Mouse (Mus musculus): Measurements from ENCODE around the gene Mapt.
"Not testable (repeated sequence)": the region's sequence is repeated elsewhere in the genome, so short reads cannot be mapped to it uniquely, and the experiment has no call there.

The Mapt gene

GRCm38 (mm10) chr11:104231041-104231911 lies at the start of gene Mapt:
TSS of gene Mapt (plus strand) at chr11:104231390.
- in situ Hi-C loops (cut with MboI, MseI): no loop called here

DNA sequence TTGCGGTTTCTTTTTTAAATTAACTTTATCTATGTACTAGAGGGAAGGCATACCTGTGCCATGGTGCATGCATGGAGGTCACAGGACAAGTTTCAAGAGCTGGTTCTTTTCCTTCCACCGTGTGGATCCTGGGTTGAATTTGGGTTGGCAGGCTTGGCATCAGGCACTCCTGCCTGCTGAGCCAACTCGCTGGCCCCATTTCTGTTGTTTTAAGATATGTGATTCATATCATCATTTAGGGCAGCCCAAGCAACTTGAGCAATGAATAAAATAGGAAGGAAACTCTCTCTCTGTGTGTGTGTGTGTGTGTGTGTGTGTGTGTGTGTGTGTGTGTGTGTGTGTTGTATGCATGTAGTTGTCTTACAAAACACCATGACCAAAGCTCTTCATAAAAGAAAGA lies 49.0 kb upstream of the Mapt start:
- in situ Hi-C loops (cut with MboI, MseI): no loop called here

DNA sequence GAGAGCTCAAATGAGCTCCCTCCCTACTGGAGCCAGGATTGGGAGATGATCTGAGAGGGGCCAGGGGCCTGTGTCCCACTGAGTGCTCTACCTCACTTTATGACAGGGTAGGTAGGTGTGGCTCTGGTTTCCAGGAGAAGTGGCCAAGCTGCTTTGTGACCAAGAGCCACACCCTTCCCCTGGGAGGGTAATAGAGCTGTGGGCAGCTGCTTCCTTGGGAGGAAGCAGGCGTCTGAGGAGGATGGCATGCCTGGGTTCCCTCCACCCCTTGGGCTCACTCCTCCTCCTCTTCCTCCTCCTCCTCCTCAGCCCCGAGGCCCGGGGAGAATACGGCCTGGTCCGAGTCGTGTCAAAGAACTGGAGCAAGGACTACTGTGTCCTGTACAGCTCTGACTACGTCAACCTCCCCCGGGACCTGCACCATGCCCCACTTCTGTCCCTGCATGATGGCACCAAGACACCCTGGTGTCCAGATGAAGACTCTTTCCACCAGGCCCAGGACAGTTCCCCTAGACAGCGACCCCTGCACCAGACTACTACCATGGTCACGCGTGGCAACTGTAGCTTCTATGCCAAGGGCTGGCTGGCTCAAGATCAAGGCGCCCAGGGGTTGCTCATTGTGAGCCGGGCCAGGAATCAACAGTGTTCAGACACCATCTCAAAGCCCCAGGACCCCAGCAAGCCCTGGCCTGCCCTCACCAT lies 44.9 kb upstream of the Mapt start, which contains the start of gene Sppl2c:
Sppl2c (plus strand) TSS at position 193 of the 702 bp plus-strand sequence.
- in situ Hi-C loops (cut with MboI, MseI): no loop called here

GRCm38 (mm10) chr11:104186837-104187150 lies 44.4 kb upstream of the Mapt start:
- in situ Hi-C loops (cut with MboI, MseI): no loop called here

GRCm38 (mm10) chr11:104187766-104188165 lies 43.4 kb upstream of the Mapt start:
- in situ Hi-C loops (cut with MboI, MseI): no loop called here

GRCm38 (mm10) chr11:104190008-104190407 lies 41.2 kb upstream of the Mapt start:
- in situ Hi-C loops (cut with MboI, MseI): no loop called here

DNA sequence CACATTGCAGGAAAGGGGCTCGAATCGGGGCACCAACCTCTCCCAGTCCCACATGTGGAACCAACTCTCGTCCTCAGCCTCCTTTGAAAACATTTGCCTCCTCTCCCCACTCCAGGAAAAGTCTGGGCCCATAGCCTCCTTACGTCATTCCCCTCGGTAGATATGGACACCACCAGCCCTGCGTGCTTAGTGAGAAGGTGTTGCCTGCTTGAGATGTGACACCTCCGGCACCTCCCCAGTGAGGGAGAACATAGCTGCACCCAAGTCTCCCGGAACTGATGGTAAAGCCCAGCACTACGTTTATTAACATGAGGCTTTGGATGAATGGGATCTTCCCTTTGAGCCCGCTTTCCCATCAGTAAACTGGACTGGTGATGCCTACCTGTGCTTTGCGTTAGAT lies 35.8 kb upstream of the Mapt start:
- in situ Hi-C loops (cut with MboI, MseI): no loop called here

DNA sequence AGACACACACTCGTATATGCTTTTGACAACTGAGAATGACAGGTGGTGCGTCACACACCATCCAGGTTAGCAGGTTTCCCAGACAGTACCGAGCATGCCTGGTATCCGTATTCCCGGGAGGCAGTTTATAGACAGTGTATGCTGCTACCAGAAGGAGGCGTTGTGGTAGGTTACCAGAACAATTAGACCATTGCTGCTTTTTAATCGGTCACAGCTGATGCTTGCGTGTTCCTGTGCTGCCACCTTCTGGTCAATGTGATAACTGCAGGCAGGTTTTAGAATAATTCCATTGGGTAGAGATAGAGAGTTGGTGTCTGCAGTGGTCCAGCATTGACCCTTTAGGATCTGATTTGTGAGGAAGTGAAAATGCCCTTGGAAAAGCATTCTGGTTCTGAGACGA lies 35.4 kb upstream of the Mapt start:
- in situ Hi-C loops (cut with MboI, MseI): no loop called here

GRCm38 (mm10) chr11:104197861-104198260 lies 33.3 kb upstream of the Mapt start:
- in situ Hi-C loops (cut with MboI, MseI): no loop called here

DNA sequence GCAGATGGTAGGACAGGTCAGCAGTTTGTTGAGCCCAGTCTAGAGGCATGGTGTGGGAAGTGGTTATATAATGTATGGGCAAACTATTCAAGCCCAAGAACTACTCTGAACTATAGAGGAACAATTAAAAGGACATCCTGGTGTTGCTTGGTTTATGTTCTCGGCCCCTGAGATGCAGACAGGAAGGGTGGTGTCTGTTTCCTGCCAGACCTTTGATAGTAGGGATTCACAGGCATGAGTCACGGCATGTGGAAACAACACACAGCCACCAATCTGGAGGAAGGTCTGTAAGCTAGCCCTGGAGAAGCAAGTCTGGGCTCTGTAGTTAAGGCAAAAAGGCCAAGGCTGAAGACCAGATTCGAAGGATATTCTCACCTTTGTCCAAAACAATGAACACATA lies 27.9 kb upstream of the Mapt start:
- in situ Hi-C loops (cut with MboI, MseI): no loop called here

- in situ Hi-C loops (cut with MboI, MseI): no loop called here
Observed at GRCm38 (mm10) chr11:104206573-104206972, 24.6 kb upstream of the Mapt start.

GRCm38 (mm10) chr11:104209041-104209440 lies 22.1 kb upstream of the Mapt start:
- in situ Hi-C loops (cut with MboI, MseI): no loop called here

- in situ Hi-C loops (cut with MboI, MseI): no loop called here
Observed at GRCm38 (mm10) chr11:104211251-104211650, 19.9 kb upstream of the Mapt start.

GRCm38 (mm10) chr11:104214128-104214527 lies 17.1 kb upstream of the Mapt start:
- in situ Hi-C loops (cut with MboI, MseI): not testable (repeated sequence)

DNA sequence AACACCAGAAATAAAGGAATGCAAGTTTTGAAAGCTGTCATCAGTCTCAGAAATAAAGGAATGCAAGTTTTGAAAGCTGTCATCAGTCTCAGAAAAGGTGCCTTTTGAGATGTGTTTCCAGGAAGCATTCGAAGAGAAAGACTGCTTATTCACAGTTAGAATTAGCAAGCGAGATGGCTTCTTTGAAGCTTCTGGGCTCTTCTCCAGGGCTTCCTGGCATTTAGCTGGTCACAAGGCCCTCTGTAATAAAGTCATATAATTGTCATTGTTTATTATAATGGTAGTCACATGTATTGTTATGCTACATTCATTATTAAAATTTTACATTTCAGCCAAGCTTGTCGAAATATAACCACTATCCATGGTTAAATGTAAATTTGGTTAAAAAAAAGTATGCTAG lies 13.1 kb upstream of the Mapt start:
- in situ Hi-C loops (cut with MboI, MseI): no loop called here

- in situ Hi-C loops (cut with MboI, MseI): no loop called here
Observed at GRCm38 (mm10) chr11:104220291-104220690, 10.9 kb upstream of the Mapt start.

DNA sequence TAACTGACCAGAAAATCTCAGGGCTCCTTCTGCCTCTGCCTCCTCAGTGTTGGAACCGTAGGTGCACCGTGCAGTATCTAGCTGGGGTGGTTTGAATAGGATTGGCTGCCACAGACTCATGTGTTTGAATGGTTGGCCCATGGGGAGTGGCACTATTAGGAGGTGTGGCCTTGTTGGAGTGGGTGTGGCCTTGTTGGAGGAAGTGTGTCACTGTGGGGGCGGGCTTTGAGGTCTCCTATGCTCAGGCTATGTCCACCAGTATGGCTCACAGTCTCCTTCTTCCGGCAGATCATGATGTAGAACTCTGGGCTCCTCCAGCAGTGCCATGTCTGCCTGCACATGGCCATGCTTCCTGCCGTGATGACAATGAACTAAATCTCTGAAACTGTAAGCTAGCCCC lies 9.4 kb upstream of the Mapt start:
- in situ Hi-C loops (cut with MboI, MseI): no loop called here

DNA sequence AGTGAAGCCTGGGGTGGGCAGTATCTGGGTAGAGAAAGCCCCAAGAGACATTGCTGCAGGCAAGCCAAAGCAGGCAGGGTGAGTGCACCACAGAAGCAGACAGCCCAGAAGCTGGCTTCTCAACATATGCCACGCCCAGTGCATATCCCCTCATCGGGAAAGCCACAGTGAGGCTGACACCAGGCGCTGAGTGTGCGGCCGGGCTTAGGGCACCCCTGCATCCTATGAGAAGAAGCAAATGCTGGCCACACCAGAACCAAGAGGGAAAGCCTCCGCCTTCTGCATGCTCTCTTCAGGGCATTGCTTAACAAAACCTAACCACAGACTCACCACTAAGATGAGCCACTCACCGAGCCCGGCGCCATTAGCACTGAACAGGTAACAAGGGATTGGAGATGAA lies 7.9 kb upstream of the Mapt start:
- in situ Hi-C loops (cut with MboI, MseI): no loop called here

DNA sequence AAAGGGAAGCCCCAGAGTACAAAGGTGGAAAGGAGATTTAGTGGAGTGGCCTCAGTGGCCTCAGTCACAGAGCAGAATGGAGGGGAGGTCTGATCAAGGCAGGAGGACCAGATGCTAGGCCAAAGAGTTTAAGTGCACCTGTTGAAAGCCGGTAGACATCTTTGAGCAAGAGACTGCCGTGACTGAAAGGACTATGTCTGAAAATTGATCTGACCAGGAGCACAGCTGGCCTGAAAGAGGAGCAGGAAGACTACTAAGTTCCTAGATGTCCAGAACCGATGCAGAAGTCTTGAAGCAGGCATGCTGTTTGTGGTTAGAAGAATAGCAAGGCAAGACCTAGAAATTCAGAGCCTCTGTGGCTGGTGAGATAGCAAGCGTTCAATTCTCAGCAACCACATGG lies 1.8 kb upstream of the Mapt start:
- in situ Hi-C loops (cut with MboI, MseI): no loop called here

GRCm38 (mm10) chr11:104230066-104230778 lies 968 bp upstream of the Mapt start:
- in situ Hi-C loops (cut with MboI, MseI): no loop called here

DNA sequence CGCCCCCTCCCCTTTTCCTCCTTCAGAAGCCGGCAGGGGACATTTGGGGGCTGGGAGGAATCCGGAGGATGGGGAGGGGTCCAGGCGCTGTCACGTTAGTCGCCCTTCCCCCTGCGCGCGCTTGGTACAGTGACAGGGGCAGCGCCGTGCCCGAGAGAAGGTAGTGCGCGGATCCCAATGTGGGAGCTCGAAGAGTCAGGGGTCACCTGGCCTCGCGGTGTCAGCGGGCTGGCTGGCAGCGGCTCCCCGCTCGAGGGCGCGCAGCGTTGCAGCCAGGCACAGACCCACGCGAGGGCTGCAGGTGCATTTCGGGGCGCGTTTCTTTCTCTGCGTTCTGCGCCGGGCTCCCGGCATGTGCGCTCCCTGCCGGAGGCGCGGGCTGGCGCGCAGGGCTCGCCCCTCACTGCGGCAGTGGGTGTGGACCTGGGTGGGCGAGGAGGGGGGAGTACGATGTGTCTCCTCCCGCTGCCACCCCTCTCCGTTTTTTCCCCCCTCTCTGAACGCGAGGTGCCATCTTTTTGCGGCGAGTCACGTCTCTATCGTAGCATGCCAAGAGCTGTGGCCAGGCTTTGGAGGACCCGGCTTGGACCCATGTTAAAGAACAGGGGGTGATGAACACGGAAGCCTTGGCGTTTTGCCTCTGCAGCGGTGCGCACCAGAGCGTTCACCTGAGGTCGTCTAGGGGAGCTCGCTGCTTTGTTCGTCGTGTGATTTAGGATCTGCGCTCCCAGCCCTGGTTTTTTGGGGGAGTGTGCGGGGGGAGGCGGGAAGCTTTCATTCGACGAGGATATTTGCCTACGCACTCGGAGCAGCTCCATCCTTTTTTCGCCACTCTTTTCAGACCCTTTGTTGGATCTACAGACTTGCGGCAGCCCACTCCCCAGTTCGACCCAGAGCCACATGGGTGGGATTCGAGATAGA lies 1.2 kb downstream of the Mapt start:
- in situ Hi-C loops (cut with MboI, MseI): no loop called here
